Mouse (Mus musculus): ENCODE results near the gene Nrn1. TPM values are rescaled to one million over a fixed set of nuclear protein-coding genes. Genes with fewer than 3 reads are reported as not detected.
A peak's percentile ranks its signal among the peaks of the same experiment; 100 is the strongest.

The Nrn1 gene
- total RNA-seq, 2 experiments from 2014 or later: 293 to 319 TPM

- peak; percentile 20 to 45 for DNase-seq (ENCODE audit: extremely low spot score in 1 of 2, low spot score in 1 of 2)
These were observed 8.4 kb downstream of the Nrn1 start for GRCm38 (mm10) chr13:36726551-36726950.

DNA sequence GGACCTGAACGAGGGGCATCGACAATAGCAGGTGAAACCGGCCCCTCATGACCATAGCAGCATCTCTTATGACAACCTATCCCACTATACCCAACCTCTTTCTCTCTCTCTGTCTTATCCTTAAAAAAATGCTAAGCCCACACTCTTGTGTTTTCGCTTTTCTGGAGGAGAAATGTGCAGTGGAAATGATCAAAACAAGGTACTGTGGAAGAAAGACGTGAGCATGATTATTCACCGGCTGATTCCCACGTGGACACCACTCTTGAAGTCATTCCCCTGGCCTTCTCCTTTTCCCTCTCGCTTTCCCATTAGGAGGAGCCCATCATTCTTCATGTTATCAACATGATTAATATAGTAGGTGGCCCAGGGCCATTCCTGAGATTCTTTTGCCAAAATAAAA is 9.1 kb downstream of the Nrn1 start:
- DNase-seq (ENCODE audit: extremely low spot score in 1 of 2, low spot score in 1 of 2): no peak

DNA sequence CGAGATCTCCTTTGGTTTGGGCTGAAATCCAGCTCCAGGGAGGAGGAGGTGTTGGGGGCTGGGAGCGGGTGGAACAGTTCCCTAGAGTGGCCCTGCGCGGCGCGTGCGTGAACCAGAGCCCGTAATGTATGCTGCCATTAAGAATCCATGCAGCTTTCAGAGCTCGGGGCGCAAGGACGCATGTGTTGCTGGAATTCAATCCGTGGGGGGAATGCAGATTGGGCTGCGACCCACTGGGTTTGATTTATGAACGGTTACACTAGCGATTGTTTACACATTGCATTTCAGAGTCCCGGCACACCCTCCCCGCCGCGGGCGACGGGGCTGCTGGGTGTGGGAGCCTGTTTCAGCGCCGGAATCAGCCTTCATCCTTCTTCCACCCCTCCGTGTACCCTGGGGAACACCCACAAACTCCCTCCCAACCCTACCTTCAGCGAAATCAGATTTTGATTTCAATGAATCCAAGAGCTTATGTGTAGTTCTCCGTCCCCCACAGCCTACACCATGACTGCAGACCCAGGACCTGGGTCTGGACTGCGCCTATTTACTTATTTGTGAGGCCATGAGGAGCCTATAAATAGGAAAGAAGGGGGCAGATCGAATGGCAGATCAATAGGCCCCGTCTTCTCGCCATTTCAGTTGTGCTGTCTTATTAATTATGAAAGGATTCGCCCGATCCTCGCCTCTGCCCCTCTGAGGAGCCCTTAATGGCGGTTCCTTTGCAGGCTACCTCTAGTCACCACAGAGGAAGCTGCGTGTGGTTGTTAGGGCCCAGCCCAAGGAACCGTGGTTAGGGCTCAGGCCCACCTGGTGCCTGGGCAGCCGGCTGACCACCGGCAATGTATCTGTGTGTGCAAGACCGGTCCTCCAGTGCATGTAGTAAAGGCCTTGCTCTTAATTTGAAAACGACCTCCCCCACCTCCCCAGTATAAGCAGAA is 10.1 kb downstream of the Nrn1 start:
- DNase-seq (ENCODE audit: extremely low spot score in 1 of 2, low spot score in 1 of 2): peak; percentile 48 to 57

DNA sequence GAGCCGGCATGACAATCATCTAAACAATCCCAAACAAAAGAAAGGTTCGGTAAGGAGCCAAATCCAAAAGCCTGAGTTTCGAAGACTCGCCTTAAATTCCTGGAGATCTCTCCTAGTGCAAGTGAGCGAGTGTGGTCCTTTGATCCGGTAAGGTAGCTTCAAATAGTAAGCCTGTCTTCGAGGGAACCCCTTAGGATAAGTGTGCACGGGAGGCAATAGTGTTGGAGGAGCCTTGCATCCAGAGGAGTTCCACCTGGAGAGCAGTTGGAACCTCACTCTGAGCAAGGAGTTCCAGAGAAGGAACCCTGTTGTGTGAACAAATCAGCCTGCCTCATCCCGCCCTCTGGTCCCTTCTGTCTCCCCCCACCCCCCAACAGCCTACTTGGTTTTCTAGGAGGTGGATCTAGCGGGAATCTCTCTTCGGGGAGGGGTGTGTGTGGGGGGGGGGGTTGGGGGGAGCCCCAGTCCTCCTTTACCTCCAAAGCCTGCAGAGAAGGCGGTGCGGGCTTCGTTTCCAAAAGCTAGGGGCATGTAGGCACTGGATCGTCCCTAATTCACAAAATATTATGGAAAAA is 11.1 kb downstream of the Nrn1 start:
- DNase-seq (ENCODE audit: extremely low spot score in 1 of 2, low spot score in 1 of 2): no peak

DNA sequence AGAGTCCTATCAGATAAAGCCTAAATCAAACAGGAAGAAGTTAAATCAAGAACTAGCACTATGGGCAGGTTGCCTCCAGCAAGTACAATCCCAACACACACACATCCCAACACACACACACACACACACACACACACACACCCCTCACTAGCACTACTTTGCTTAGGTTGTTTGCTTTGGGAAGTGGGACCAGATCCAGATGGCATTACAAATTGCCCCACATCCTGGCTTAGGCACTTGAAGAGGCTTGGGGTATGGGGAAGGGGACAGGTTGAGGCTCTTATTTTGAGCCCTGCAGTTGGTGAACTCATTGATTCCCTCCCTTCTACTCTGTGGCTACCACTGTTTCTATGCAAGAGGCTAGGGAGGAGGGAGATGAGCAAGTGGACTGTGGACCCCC is 12.6 kb downstream of the Nrn1 start:
- DNase-seq (ENCODE audit: extremely low spot score in 1 of 2, low spot score in 1 of 2): no peak

DNA sequence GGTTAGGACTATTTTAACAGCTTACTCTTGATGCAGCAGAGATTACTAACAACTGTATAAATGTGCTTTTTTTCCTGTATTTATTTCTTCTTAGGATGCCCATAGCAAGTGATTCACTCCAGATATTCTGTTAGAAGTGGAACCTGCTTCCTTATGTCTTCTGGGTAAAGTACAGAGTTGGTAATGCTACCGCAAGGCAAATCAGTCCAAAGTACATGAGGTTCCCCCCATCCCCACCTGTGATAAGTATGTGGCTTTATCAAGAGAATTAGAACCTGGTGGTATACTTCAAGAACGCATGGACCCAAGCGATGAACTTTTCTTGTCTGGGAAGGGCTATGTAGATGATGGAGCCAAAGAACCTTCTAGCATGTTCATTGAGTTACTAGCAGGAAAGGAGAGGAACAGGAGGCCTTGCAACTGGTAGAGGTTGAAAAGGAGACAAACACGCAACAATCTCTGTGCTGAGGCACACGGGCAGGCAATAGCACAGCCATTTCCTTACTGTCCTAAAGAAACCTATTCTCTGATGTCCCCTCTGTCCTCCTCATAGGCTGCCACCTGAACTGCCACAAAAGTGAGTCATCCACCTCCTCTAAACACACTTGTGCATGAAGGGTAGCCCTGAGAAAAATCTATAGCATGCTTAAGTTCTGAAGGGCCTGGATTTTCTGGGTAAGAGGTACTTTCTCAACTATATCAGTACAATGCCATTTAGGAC is 14.5 kb downstream of the Nrn1 start:
- no peak for DNase-seq (ENCODE audit: extremely low spot score in 1 of 2, low spot score in 1 of 2)

GRCm38 (mm10) chr13:36717376-36717775 is 17.6 kb downstream of the Nrn1 start:
- DNase-seq (ENCODE audit: extremely low spot score in 1 of 2, low spot score in 1 of 2): no peak

DNA sequence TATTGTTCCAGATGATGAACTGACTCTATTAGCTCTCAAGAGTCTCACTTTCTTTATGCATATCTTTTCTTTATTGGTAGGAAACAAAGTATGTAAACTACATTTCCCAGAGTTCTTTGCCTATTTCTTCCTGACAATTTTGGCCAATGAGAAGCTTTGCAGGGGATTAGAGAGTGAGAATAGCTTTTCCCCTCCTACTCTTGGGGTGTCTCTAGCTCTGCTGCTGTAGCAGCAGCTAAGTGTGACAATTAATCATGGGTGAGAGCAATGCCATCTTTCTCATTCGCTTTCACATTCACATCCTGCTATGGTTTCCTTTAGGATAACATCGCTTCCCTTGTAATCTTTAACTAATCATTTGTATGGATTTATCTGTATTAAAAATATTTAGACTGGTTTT is 18.2 kb downstream of the Nrn1 start:
- no peak for DNase-seq (ENCODE audit: extremely low spot score in 1 of 2, low spot score in 1 of 2)

GRCm38 (mm10) chr13:36714101-36714500 is 20.8 kb downstream of the Nrn1 start:
- DNase-seq (ENCODE audit: extremely low spot score in 1 of 2, low spot score in 1 of 2): no peak

GRCm38 (mm10) chr13:36707088-36707690 is 27.7 kb downstream of the Nrn1 start:
- DNase-seq (ENCODE audit: extremely low spot score in 1 of 2, low spot score in 1 of 2): no peak

DNA sequence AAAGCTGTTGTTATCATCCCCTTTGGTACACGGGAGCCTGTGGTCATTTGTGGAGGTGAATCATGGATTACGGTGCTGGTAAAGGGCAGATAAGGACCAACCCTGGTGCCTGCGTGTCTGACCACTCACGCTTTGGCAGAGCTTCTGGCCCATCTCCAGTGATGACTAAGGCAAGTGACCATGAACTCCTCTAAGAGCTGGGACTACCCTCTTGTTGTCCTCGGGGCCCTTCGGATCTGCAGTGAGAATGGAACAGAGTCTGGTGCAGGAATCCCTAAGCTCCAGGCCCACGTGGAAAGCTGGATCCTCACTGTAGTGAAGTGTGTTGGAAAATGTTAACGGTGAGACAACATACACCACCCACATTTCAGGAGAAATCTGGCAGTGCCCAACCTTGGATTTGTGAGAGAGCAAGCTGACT is 38.6 kb downstream of the Nrn1 start:
- DNase-seq (ENCODE audit: extremely low spot score in 1 of 2, low spot score in 1 of 2): no peak

- DNase-seq (ENCODE audit: extremely low spot score in 1 of 2, low spot score in 1 of 2): no peak
These were observed 39.3 kb downstream of the Nrn1 start for GRCm38 (mm10) chr13:36695516-36696201.

DNA sequence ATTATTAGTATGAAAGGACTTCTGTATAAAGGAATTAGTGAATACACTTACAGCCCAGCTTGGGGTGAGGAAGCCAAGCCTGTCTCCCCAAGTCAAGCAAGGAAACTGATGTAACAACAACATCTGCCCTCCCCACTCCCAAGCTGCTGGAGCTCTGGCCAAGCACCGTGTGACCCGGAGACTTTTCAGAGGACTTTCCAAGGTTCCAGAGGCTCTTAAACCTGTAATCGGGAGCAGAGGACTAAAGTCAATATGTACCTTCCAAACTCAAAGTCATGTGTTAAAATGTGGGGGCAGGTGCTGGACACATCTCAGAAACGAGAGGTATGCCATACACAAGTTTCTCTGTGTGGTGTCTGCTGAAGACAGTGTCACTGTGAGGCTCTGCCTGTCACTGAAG is 51.4 kb downstream of the Nrn1 start:
- DNase-seq (ENCODE audit: extremely low spot score in 1 of 2, low spot score in 1 of 2): no peak

DNA sequence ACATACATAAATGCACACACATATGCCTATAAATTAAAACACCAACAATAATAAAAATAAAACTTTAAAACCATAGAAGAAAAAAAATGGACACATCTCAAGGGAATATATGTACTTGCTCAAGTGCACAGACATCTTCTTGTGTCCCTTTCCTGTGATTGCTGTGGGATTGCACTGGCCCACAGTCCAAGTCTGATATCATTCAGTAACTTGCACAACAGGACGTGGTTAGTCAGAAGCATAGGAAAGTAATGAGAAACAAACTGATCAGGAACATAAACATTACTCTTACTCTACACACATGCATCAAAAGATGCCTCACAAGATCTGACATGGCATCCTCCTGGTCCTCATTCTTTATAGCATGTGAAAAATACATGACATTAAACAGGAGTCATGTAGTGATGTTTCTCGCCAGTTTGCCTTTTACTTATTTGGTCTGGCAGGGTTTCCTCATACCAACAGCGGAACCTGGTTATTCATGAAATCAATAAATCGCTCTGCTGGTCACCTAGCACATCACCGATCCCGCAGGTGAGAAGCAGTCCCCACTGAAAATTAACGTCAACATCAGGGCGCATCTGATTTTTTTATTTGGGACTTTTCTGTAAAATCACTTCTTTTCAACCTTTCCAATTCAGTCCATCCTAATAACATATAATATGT is 54.1 kb downstream of the Nrn1 start:
- no peak for DNase-seq (ENCODE audit: extremely low spot score in 1 of 2, low spot score in 1 of 2)

DNA sequence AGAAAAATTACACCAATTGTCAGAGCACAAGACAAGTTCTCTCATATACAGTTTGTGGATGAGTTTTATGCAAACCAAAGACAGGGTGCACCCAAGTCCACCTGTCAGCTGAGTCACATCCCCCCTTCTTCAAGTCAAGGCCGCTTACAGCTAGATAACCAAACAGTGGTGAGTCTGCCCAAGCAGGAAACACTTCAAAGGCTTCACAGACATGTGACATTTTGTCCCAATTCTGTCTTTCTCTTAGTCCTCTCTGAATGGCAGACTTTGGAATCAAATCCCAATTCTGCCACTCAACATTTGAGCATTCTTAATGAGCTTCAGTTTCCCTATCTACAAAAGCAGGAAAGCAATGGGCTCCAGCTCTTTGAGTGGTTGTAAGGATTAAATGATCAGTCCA is 55.6 kb downstream of the Nrn1 start:
- no peak for DNase-seq (ENCODE audit: extremely low spot score in 1 of 2, low spot score in 1 of 2)

Measured in layer of hippocampus, postnatal 25 days (tissue).